Mouse (Mus musculus): ENCODE data around the gene Fam107b. TPM values are rescaled to one million over a fixed set of nuclear protein-coding genes. Genes with fewer than 3 reads are reported as not detected.

The Fam107b gene
- polyA plus RNA-seq, 1 experiment from 2014 or later = 17.8 TPM

GRCm38 (mm10) chr2:3578180-3578902 lies 8.1 kb downstream of the Fam107b start:
- no peaks in the 10 kb centered on the region for H3K9me3 ChIP-seq (replicated peaks)
- 67% methylated on average over 8 of the region's 8 CpGs for WGBS
- H3K4me1 ChIP-seq (replicated peaks) = no peaks in the 10 kb centered on the region
- no peak overlapping the region for H3K4me2 ChIP-seq
- ATAC-seq (replicated peaks; ENCODE audit: insufficient number of reproducible peaks, insufficient read depth, low FRiP score, low read depth) = no peak
- H3K36me3 ChIP-seq = no peaks in the 10 kb centered on the region
- no peaks in the 10 kb centered on the region for H3K27me3 ChIP-seq
- H3K27ac ChIP-seq = no peak overlapping the region
- no peak overlapping the region for H3K4me3 ChIP-seq
- H3K9ac ChIP-seq = no peak overlapping the region

- Histone ChIP-seq H3K27ac (no peak overlapping the region), H3K9me3 (replicated peaks) (no peaks in the 10 kb centered on the region), H3K4me1 (replicated peaks) (no peaks in the 10 kb centered on the region), H3K27me3 (no peaks in the 10 kb centered on the region), H3K4me3 (no peak overlapping the region), H3K4me2 (no peak overlapping the region), H3K9ac (no peak overlapping the region), H3K36me3 (no peaks in the 10 kb centered on the region)
- peak; percentile 67; the same call in 1 of the 2 replicates for ATAC-seq (replicated peaks; ENCODE audit: insufficient number of reproducible peaks, insufficient read depth, low FRiP score, low read depth)
- 62% methylated on average over 2 of the region's 2 CpGs for WGBS
These were observed 9.1 kb downstream of the Fam107b start for GRCm38 (mm10) chr2:3579316-3579902.

- no peak overlapping the region for H3K4me2 ChIP-seq
- H3K4me3 ChIP-seq = no peak overlapping the region
- no peaks in the 10 kb centered on the region for H3K27me3 ChIP-seq
- no peak for ATAC-seq (replicated peaks; ENCODE audit: insufficient number of reproducible peaks, insufficient read depth, low FRiP score, low read depth)
- no peak overlapping the region for H3K27ac ChIP-seq
- H3K4me1 ChIP-seq (replicated peaks) = no peaks in the 10 kb centered on the region
- H3K9ac ChIP-seq = no peak overlapping the region
- no peaks in the 10 kb centered on the region for H3K36me3 ChIP-seq
- H3K9me3 ChIP-seq (replicated peaks) = no peaks in the 10 kb centered on the region
- WGBS = 56% methylated on average over 2 of the region's 2 CpGs
These were observed 12.5 kb downstream of the Fam107b start for GRCm38 (mm10) chr2:3582830-3583229.

GRCm38 (mm10) chr2:3585231-3585783 lies 15.0 kb downstream of the Fam107b start:
- no peak for ATAC-seq (replicated peaks; ENCODE audit: insufficient number of reproducible peaks, insufficient read depth, low FRiP score, low read depth)

GRCm38 (mm10) chr2:3590086-3590915 lies 20.0 kb downstream of the Fam107b start:
- Histone ChIP-seq H3K27ac (no peak overlapping the region), H3K9me3 (replicated peaks) (no peaks in the 10 kb centered on the region), H3K4me1 (replicated peaks) (no peaks in the 10 kb centered on the region), H3K27me3 (no peaks in the 10 kb centered on the region), H3K36me3 (no peaks in the 10 kb centered on the region), H3K9ac (no peak overlapping the region), H3K4me3 (no peak overlapping the region), H3K4me2 (no peak overlapping the region)
- WGBS = 75% methylated on average over 6 of the region's 6 CpGs
- ATAC-seq (replicated peaks; ENCODE audit: insufficient number of reproducible peaks, insufficient read depth, low FRiP score, low read depth) = no peak

More at GRCm38 (mm10) chr2:3585231-3585783, 15.0 kb downstream of the Fam107b start:
- 33% methylated on average over 3 of the region's 3 CpGs for WGBS
- H3K27me3 ChIP-seq = no peaks in the 10 kb centered on the region
- H3K27ac ChIP-seq = no peak overlapping the region
- no peak overlapping the region for H3K4me3 ChIP-seq
- H3K36me3 ChIP-seq = no peaks in the 10 kb centered on the region
- no peak overlapping the region for H3K9ac ChIP-seq
- no peak overlapping the region for H3K4me2 ChIP-seq
- H3K9me3 ChIP-seq (replicated peaks) = no peaks in the 10 kb centered on the region
- no peaks in the 10 kb centered on the region for H3K4me1 ChIP-seq (replicated peaks)

GRCm38 (mm10) chr2:3590916-3591197 lies 20.6 kb downstream of the Fam107b start:
- no peaks in the 10 kb centered on the region for H3K36me3 ChIP-seq
- H3K9me3 ChIP-seq (replicated peaks) = no peaks in the 10 kb centered on the region
- no peak overlapping the region for H3K4me2 ChIP-seq
- no peaks in the 10 kb centered on the region for H3K4me1 ChIP-seq (replicated peaks)
- no peak for ATAC-seq (replicated peaks; ENCODE audit: insufficient number of reproducible peaks, insufficient read depth, low FRiP score, low read depth)
- H3K27ac ChIP-seq = no peak overlapping the region
- H3K27me3 ChIP-seq = no peaks in the 10 kb centered on the region
- no peak overlapping the region for H3K9ac ChIP-seq
- WGBS = 89% methylated on average over 1 of the region's 1 CpGs
- no peak overlapping the region for H3K4me3 ChIP-seq

- Histone ChIP-seq H3K4me3 (no peak overlapping the region), H3K9me3 (replicated peaks) (no peaks in the 10 kb centered on the region), H3K36me3 (no peaks in the 10 kb centered on the region), H3K27me3 (no peaks in the 10 kb centered on the region), H3K9ac (no peak overlapping the region), H3K27ac (no peak overlapping the region), H3K4me1 (replicated peaks) (no peaks in the 10 kb centered on the region), H3K4me2 (no peak overlapping the region)
- 51% methylated on average over 2 of the region's 2 CpGs for WGBS
- no peak for ATAC-seq (replicated peaks; ENCODE audit: insufficient number of reproducible peaks, insufficient read depth, low FRiP score, low read depth)
These were observed 24.5 kb downstream of the Fam107b start for GRCm38 (mm10) chr2:3594663-3595318.

GRCm38 (mm10) chr2:3600421-3600820 lies 30.1 kb downstream of the Fam107b start:
- no peak for ATAC-seq (replicated peaks; ENCODE audit: insufficient number of reproducible peaks, insufficient read depth, low FRiP score, low read depth)
- no peaks in the 10 kb centered on the region for H3K4me1 ChIP-seq (replicated peaks)
- no peaks in the 10 kb centered on the region for H3K27me3 ChIP-seq
- H3K36me3 ChIP-seq = no peaks in the 10 kb centered on the region
- 60% methylated on average over 3 of the region's 3 CpGs for WGBS
- no peak overlapping the region for H3K9ac ChIP-seq
- no peak overlapping the region for H3K27ac ChIP-seq
- H3K4me3 ChIP-seq = no peak overlapping the region
- no peak overlapping the region for H3K4me2 ChIP-seq
- H3K9me3 ChIP-seq (replicated peaks) = no peaks in the 10 kb centered on the region

GRCm38 (mm10) chr2:3602599-3602998 lies 32.3 kb downstream of the Fam107b start:
- H3K27me3 ChIP-seq = no peaks in the 10 kb centered on the region
- H3K4me2 ChIP-seq = no peak overlapping the region
- no peak for ATAC-seq (replicated peaks; ENCODE audit: insufficient number of reproducible peaks, insufficient read depth, low FRiP score, low read depth)
- H3K4me3 ChIP-seq = no peak overlapping the region
- H3K9me3 ChIP-seq (replicated peaks) = no peaks in the 10 kb centered on the region
- no peaks in the 10 kb centered on the region for H3K36me3 ChIP-seq
- H3K9ac ChIP-seq = no peak overlapping the region
- H3K27ac ChIP-seq = no peak overlapping the region
- no peaks in the 10 kb centered on the region for H3K4me1 ChIP-seq (replicated peaks)
- 76% methylated on average over 3 of the region's 3 CpGs for WGBS

GRCm38 (mm10) chr2:3603181-3603580 lies 32.9 kb downstream of the Fam107b start:
- Histone ChIP-seq H3K4me3 (no peak overlapping the region), H3K9ac (no peak overlapping the region), H3K4me1 (replicated peaks) (no peaks in the 10 kb centered on the region), H3K27me3 (no peaks in the 10 kb centered on the region), H3K9me3 (replicated peaks) (no peaks in the 10 kb centered on the region), H3K27ac (no peak overlapping the region), H3K36me3 (no peaks in the 10 kb centered on the region), H3K4me2 (no peak overlapping the region)
- WGBS = 81% methylated on average over 5 of the region's 5 CpGs
- ATAC-seq (replicated peaks; ENCODE audit: insufficient number of reproducible peaks, insufficient read depth, low FRiP score, low read depth) = no peak
